Mouse (Mus musculus) right cerebral cortex, postnatal 10 days (tissue): Measurements from ENCODE around the gene Prr5.

ENCODE experiments used
- DNase-seq, 2 experiments: peaks; one replicate each; pipeline ENCODE4 v3.0.0; 2021; ENCODE audit warnings: low spot score in 2 of 2

Prr5 gene

GRCm38 (mm10) chr15:84668938-84669747, at the start of gene Prr5:
Gene Prr5 (plus strand): TSS chr15:84669620.
- DNase-seq, result no peak

- no peak for DNase-seq
Measured at GRCm38 (mm10) chr15:84620028-84620427, 49.4 kb upstream of the Prr5 start.

DNA sequence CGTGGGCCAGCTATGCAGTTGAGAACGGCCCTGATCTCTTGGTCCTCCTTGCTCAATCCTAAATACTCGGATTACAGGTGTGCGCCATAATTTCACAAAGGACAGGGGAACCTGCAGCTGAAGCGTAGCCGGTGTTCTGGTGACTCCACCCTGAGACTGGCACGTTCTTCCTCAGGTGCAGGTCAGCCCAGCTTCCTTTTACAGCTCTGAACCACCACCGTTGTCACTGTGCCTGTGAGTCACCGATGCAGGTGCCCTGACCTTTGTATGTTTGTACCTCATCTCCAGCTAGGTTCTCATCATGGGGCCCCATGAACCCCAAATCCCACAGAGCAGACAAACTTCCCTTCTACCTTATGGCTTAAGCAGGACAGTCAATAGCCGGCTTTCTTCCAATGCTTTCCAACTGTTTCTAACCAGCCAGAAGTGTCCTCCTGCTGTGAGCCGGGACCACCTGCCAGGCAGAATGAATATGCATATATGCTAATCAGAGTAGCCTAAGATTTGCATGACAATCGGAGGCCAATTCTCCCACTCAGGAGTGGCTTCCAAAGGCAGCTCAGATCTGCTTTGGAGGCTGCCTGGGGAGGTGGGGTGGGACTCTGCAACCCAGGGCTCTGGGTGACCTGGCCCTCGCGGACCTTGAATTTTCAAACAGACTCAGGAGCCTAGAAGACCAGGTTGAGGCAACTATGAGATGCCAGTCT, 47.5 kb upstream of the Prr5 start:
- DNase-seq, result peak; percentile 70 to 80

- peak in 1 of 2 experiments; percentile 49 for DNase-seq
Measured at GRCm38 (mm10) chr15:84624870-84625269, 44.5 kb upstream of the Prr5 start.

DNA sequence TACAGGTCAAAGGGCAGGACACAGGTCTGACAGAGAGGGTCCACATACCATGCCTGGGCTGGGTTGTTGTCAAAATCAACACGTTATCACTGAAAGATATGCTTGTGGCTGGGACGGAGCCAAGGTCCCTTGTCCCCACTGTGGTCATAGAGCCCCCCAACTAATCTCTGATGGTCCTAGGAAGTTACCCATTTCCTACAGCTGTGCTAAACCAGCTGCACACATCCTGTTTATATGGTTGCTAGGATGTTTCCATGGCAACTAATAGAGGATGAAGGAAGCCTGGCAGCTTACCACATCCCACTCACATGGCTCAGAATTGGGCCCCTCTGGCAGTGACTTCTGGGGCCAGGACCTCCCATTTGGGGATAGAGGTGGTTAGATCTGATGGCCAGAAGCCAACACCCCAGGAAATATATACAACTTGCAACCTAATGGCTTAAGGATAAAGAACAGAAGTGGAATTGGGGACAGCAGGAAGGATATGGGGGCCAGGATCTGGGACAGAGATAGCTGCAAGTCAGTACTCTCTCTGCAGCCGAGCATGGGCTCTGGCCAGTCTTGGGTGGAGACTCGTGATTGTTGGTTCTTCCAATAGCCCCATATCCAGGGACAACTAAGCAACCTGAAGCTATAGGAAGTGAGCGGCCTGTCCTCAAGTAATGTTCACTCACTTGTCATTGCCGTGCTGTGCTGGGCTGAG, 43.6 kb upstream of the Prr5 start:
- peak; percentile 50 to 64 for DNase-seq

GRCm38 (mm10) chr15:84627308-84627707, 42.1 kb upstream of the Prr5 start:
- peak; percentile 82 to 90 for DNase-seq

GRCm38 (mm10) chr15:84629680-84630079, 39.7 kb upstream of the Prr5 start:
- DNase-seq, result peak; percentile 78 to 88

GRCm38 (mm10) chr15:84631560-84631959, 37.9 kb upstream of the Prr5 start:
- DNase-seq, result peak; percentile 68 to 83

- no peak for DNase-seq
Measured at GRCm38 (mm10) chr15:84634361-84634760, 35.1 kb upstream of the Prr5 start.

GRCm38 (mm10) chr15:84638405-84638804, 31.0 kb upstream of the Prr5 start:
- DNase-seq, result peak in 1 of 2 experiments; percentile 25

DNA sequence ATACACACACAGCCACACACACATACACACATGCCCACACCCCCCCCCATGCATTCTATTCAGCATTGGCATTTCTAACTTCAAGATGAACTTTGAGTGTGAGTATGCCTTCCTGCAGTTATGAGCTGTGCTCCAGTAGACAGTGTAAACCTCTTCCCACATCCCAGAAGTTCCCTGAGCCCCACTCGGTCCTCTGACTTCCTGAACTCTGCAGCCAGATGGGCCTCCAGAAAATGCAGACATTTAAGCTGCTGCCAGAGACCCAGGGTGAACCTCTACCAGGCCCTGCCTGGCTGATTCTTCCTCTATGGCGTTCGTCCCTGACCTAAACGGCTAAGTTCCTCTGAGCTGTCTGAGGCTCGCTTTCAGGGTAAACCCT, 30.4 kb upstream of the Prr5 start:
- no peak for DNase-seq

DNA sequence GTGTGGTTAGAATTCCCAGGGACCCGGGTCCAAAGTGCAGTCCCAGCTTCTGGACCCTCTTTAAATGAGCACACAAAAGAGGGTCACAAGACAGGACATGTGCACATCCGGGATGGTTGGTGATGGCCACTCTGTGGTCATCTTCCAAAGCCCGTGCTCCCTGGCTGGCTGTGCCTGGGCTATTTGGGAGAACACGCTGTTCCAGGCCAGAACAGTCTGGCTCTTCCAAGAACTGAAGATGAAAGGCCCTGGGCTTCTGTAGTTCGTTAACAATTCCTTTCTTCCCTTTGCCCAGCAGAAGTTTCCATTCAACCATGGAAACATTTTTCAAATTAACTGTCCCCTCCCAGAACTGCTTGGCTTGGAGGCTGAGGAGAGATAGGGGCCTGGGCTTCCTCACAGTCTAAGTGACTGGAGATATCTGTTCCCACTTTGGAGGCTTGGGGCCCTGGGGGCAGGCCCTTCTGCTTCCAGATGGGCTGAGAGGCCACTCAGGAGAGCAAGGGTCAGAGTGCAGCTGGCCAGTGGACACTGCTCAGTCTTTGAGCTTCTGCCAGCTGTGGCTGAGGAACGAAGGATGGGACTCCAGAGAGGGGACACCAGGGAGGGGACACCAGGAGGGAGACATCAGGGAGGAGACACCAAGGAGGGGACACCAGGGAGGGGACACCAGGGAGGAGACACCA, 29.8 kb upstream of the Prr5 start:
- peak; percentile 70 to 71 for DNase-seq

GRCm38 (mm10) chr15:84640722-84641121, 28.7 kb upstream of the Prr5 start:
- peak; percentile 74 to 79 for DNase-seq

- no peak for DNase-seq
Measured at GRCm38 (mm10) chr15:84641127-84641526, 28.3 kb upstream of the Prr5 start.

DNA sequence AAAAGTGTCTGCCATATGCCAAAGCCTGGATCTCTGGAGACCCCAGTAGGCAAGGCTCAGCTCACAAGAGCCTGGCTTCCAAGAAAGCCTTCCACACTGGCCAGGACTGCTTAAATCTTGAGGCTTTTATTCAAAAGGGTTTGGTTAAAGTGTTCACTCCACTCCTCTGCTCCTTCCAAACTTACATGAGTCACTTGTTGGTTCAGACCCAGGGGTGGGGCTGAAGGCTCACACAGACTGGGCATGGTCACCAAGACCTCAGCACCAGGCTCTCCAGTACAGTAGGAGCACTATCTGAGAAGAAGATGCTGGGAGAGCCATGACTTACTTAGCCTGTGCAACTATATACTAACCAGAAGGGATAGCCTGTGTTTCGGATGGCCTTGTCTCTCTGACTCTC, 27.5 kb upstream of the Prr5 start:
- DNase-seq, result no peak

- no peak for DNase-seq
Measured at GRCm38 (mm10) chr15:84643178-84643577, 26.2 kb upstream of the Prr5 start.

GRCm38 (mm10) chr15:84651481-84651880, 17.9 kb upstream of the Prr5 start:
- DNase-seq, result no peak

GRCm38 (mm10) chr15:84653151-84653550, 16.3 kb upstream of the Prr5 start:
- no peak for DNase-seq

- peak; percentile 88 to 89 for DNase-seq
Measured at GRCm38 (mm10) chr15:84653979-84654966, 15.1 kb upstream of the Prr5 start.

DNA sequence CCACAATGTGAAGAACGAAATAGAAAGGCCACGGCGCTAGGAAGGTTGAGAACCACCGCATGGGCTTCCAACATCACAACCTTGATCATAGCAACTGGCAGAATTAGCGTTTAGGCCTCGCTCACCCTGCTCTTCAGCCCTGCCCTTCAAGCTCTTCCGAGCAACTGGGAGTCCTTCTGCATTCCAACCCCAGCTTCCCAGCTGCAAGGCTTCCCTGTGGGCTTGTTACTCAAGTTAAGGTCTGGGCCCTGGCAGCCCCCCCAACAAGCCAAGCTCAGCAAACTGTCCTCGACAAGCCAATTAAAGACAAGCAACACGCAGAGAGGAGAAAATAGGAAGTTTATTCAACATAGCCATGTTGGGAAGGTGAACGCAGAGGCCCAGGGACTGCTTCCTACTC, 14.4 kb upstream of the Prr5 start:
- peak in 1 of 2 experiments; percentile 21 for DNase-seq

DNA sequence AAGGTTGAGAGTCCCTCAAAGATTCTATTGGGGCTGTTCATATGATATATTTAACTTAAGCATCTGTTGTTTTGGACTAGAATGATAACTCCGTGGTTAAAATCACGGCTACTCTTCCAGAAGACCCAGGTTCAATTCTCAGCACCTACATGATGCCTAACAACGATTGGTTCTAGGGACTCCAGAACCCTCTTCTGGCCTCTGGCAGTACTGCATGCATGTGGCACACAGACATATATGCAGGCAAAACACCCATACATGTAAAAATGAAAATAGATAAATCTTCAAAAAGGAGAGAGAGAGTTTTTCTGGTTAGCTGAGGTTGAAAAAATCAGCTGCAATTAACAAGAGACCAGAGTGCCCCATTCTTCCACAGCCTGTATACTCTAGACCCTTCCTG, 12.7 kb upstream of the Prr5 start:
- DNase-seq, result no peak
